In genomic region chrX:16860244-16860643, GRCm38 (mm10) we compare ENCODE assay signal across 13 mouse cellular contexts. TPM values are rescaled to one million over a fixed set of nuclear protein-coding genes. Genes with fewer than 3 reads are reported as not detected.
DNase-seq lines count a peak whose midpoint lies in the region; ATAC-seq lines count a peak whose summit lies in the region.
"Had no signal": no experiment of that assay in that cellular context is flagged by ENCODE, and none has a peak within 500 bp of the region (broad histone marks: within the 10 kb centered on the region; RNA-seq: fewer than 3 reads in every experiment).

No protein-coding gene starts in this region.

- peak; percentile 5 for DNase-seq in hindbrain, embryonic 11.5 days (ENCODE audit: low spot score)
- no peak for DNase-seq in hindbrain, embryonic 14.5 days (ENCODE audit: low spot score)
- DNase-seq in right cerebral cortex, adult 18-20 months = peak; percentile 0
- no peak for DNase-seq in right cerebral cortex, postnatal 10 days (ENCODE audit: low spot score in 2 of 2)
- DNase-seq in embryo, embryonic 10 days (ENCODE audit: low spot score) = peak; percentile 42
- peak; percentile 2 for DNase-seq in yolk sac, embryonic 10.5 days (ENCODE audit: low spot score)
- no peak for DNase-seq in thymus, postnatal 10 days (ENCODE audit: low spot score in 2 of 2)
- no peak for DNase-seq in natural killer cell, adult 2 months (ENCODE audit: low spot score in 2 of 2)
- DNase-seq: kidney, adult 11 months had no signal

- no peak overlapping the region for H3K4me2 ChIP-seq in hindbrain, embryonic 11.5 days (replicated peaks; ENCODE audit: low read depth, low read length)
- H3K4me2 ChIP-seq in hindbrain, embryonic 14.5 days (replicated peaks) = no peak overlapping the region
- H3K4me2 ChIP-seq: heart, embryonic 13.5 days; neural tube, embryonic 12.5 days had no signal

- no peak overlapping the region for H3K4me3 ChIP-seq in hindbrain, embryonic 11.5 days (ENCODE audit: low read depth, low read length)
- H3K4me3 ChIP-seq in hindbrain, embryonic 14.5 days (replicated peaks; ENCODE audit: low read length) = no peak overlapping the region
- H3K4me3 ChIP-seq: heart, embryonic 13.5 days; neural tube, embryonic 12.5 days had no signal

- H3K4me1 ChIP-seq in hindbrain, embryonic 11.5 days (replicated peaks; ENCODE audit: control insufficient read depth, insufficient read depth, low read length) = no peaks in the 10 kb centered on the region
- H3K4me1 ChIP-seq in hindbrain, embryonic 14.5 days (replicated peaks; ENCODE audit: control insufficient read depth, insufficient read depth, low read length) = no peaks in the 10 kb centered on the region
- H3K4me1 ChIP-seq: heart, embryonic 13.5 days; neural tube, embryonic 12.5 days had no signal

- no peak overlapping the region for H3K27ac ChIP-seq in hindbrain, embryonic 11.5 days (ENCODE audit: low read depth, low read length)
- no peak overlapping the region for H3K27ac ChIP-seq in hindbrain, embryonic 14.5 days
- H3K27ac ChIP-seq: heart, embryonic 13.5 days; macrophage; neural tube, embryonic 12.5 days had no signal

- no peaks in the 10 kb centered on the region for H3K36me3 ChIP-seq in hindbrain, embryonic 11.5 days (ENCODE audit: control insufficient read depth, insufficient read depth, low read length)
- H3K36me3 ChIP-seq in hindbrain, embryonic 14.5 days (replicated peaks; ENCODE audit: control insufficient read depth, insufficient read depth) = no peaks in the 10 kb centered on the region
- H3K36me3 ChIP-seq: heart, embryonic 13.5 days; neural tube, embryonic 12.5 days had no signal

- no peaks in the 10 kb centered on the region for H3K27me3 ChIP-seq in hindbrain, embryonic 11.5 days (ENCODE audit: control insufficient read depth, insufficient read depth, low read length)
- H3K27me3 ChIP-seq in hindbrain, embryonic 14.5 days (ENCODE audit: control insufficient read depth, insufficient read depth, low read length) = no peaks in the 10 kb centered on the region
- H3K27me3 ChIP-seq: heart, embryonic 13.5 days; neural tube, embryonic 12.5 days had no signal

- no peaks in the 10 kb centered on the region for H3K9me3 ChIP-seq in hindbrain, embryonic 11.5 days (ENCODE audit: control insufficient read depth, low read length)
- no peaks in the 10 kb centered on the region for H3K9me3 ChIP-seq in hindbrain, embryonic 14.5 days (ENCODE audit: control insufficient read depth, low read length)
- H3K9me3 ChIP-seq: heart, embryonic 13.5 days; neural tube, embryonic 12.5 days had no signal

- no peak overlapping the region for H3K9ac ChIP-seq in hindbrain, embryonic 11.5 days (ENCODE audit: low read depth, low read length)
- no peak overlapping the region for H3K9ac ChIP-seq in hindbrain, embryonic 14.5 days
- H3K9ac ChIP-seq: heart, embryonic 13.5 days; neural tube, embryonic 12.5 days had no signal

- no peak for ATAC-seq in hindbrain, embryonic 11.5 days (ENCODE audit: low FRiP score)
- no peak for ATAC-seq in hindbrain, embryonic 14.5 days (ENCODE audit: low FRiP score)

RNA-seq across cellular contexts. Expression of gene Maob, which starts 43.1 kb away (rescaled TPM):
- polyA plus RNA-seq in hindbrain, embryonic 11.5 days (2014; fragmentation: Nextera tagmentation; extraction: Ambion mirVana) = 4.5 and 4.9 TPM in 2 replicates
- polyA plus RNA-seq in hindbrain, embryonic 14.5 days (2014; fragmentation: Nextera tagmentation; extraction: Ambion mirVana) = 4.0 and 5.5 TPM in 2 replicates

RNA-seq across cellular contexts. Expression of gene Ndp, which starts 51.3 kb away (rescaled TPM):
- polyA plus RNA-seq in hindbrain, embryonic 11.5 days (2014; fragmentation: Nextera tagmentation; extraction: Ambion mirVana) = 9.0 and 10.8 TPM in 2 replicates
- polyA plus RNA-seq in hindbrain, embryonic 14.5 days (2014; fragmentation: Nextera tagmentation; extraction: Ambion mirVana) = 7.3 and 8.4 TPM in 2 replicates
- polyA plus RNA-seq: macrophage; spleen, adult 2 months had no signal

Comparison
In these comparisons a context has a peak if more than half of its experiments do, and no peak if none do; other contexts are left out.
1. DNase-seq: peak in hindbrain, embryonic 11.5 days (single experiment), right cerebral cortex, adult 18-20 months (single experiment), embryo, embryonic 10 days (single experiment) and yolk sac, embryonic 10.5 days (single experiment); none in hindbrain, embryonic 14.5 days (single experiment), right cerebral cortex, postnatal 10 days (0 of 2), thymus, postnatal 10 days (0 of 2) and natural killer cell, adult 2 months (0 of 2).